Mouse (Mus musculus): Measurements from ENCODE around the gene Ucn.

- no peak for TF ChIP-seq CTCF (IDR thresholded peaks at IDR 0.05; ENCODE audit: insufficient read depth, low read length)
- TF ChIP-seq POLR2A (IDR thresholded peaks at IDR 0.05; ENCODE audit: borderline replicate concordance, extremely low read depth, low read depth, low read length): no peak
Measured at GRCm38 (mm10) chr5:31138968-31139425, 368 bp upstream of the Ucn start.
